7 mouse cellular contexts compared by ENCODE assay signal in the genomic region with DNA sequence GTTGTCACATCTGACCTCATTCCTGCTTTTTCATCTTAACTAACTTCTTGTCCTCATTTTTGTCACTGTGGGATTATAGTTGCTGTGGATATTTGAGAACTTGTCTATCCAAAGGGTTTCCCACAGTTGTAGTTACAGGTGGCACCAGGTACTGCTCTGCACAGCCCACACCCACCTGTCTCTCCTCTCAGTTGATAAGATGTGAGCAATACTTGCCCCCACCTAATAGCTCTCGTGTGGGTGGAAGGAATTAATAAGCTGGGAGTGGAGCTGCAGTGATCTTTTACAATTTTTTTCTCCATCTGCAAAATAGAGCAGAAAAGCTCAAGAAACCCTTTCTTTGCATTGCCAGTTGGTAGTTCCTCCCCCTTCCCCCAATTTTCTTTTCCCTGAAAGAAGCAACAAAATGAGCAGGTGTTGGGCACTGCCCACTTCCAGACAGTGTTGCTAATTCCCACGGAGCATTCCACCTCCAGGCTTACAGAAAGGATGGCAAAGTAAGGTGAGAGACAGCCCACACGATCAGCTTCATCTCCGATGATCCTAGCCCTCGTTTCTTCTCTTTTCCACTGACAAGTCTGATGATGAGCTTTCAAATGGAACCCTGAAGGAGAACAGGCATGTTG.
"Had no signal": no experiment of that assay in that cellular context is flagged by ENCODE, and none has a peak within 500 bp of the region (broad histone marks: within the 10 kb centered on the region; RNA-seq: fewer than 3 reads in every experiment).

No protein-coding gene starts in this region.

- ATAC-seq: midbrain, embryonic 16.5 days had no signal

- DNase-seq: kidney, adult 11 months; kidney, adult 9 months; kidney, postnatal 36 days; lung, adult 18-20 months; retina, postnatal 1 day; thymus, postnatal 14 days had no signal
